Comparison of ENCODE assay signal across 9 mouse cellular contexts in the genomic region with DNA sequence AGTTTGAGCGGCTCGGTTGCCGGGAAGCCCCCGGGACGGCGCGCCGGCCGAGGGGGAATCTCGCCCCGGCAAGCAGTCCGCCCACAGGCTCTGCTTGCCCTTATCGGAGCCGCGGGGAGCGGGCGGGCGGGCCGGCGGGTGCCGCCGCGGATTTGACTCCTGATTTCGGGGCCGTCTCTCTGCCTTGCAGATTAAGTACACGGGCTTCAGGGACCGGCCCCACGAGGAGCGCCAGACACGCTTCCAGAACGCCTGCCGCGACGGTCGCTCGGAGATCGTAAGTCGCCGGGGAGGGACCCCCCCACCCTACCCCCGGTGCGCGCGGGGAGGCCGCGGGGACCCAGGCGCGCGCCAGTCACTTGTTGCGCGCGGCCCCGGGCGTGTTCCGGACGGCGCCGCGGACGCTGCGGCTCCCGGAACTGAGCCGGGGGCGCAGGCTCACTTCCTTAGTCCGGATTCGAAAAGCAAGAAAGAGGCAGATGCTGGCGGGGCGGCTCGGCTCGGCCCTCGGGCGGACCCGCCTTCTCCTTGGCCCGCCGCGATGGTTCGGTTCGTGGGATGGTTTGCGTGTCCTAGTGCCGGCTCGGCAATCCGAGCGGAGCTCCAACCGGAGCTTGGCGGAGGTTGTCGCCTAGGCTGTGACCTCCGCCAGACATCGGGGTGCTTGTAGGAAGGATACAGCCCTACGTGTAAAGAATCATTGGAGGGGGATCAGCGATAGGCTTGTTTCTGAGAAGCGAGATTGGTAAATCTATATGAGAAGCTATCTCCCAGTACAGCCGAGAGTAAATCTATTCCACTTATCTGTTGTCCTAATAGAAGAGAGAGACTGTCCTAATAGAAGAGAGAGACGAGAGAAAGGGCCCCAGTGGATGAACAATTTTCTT. TPM values are rescaled to one million over a fixed set of nuclear protein-coding genes. Genes with fewer than 3 reads are reported as not detected.
DNase-seq lines count a peak whose midpoint lies in the region; ATAC-seq and TF ChIP-seq lines count a peak whose summit lies in the region.
"Had no signal": no experiment of that assay in that cellular context is flagged by ENCODE, and none has a peak within 500 bp of the region (broad histone marks: within the 10 kb centered on the region; RNA-seq: fewer than 3 reads in every experiment).

No protein-coding gene starts in this region.

- peak overlapping the region; percentile 74 for H3K4me2 ChIP-seq in forebrain, postnatal 0 days (ENCODE audit: low read depth)

- no peak for TF ChIP-seq CTCF in E14TG2a.4 (conservative IDR thresholded peaks at IDR 0.05; ENCODE audit: low read length)
- TF ChIP-seq CTCF in brain, embryonic 14.5 days (IDR thresholded peaks at IDR 0.05; ENCODE audit: borderline replicate concordance, extremely low read depth, insufficient read depth, insufficient read length): no peak
- no peak for TF ChIP-seq CTCF in forebrain, postnatal 0 days (IDR thresholded peaks at IDR 0.05; ENCODE audit: low read depth)

- H3K4me1 ChIP-seq in E14TG2a.4 (replicated peaks; ENCODE audit: low read depth, low read length): peaks cover 20% of the 10 kb centered on the region
- H3K4me1 ChIP-seq in forebrain, postnatal 0 days (ENCODE audit: insufficient read depth): no peaks in the 10 kb centered on the region

- H3K9me3 ChIP-seq in E14TG2a.4 (ENCODE audit: low read length): no peaks in the 10 kb centered on the region
- no peaks in the 10 kb centered on the region for H3K9me3 ChIP-seq in forebrain, postnatal 0 days (ENCODE audit: low read length)

- TF ChIP-seq POLR2A in brain, embryonic 14.5 days (IDR thresholded peaks at IDR 0.05; ENCODE audit: borderline replicate concordance, extremely low read depth, insufficient read depth, insufficient read length, poor library complexity, severe bottlenecking): 0 out of 2 replicates have a peak, but pooled peaks have one; percentile 25

- peak overlapping the region; percentile 89 for H3K4me3 ChIP-seq in E14TG2a.4 (replicated peaks; ENCODE audit: low read length)
- peak overlapping the region; percentile 97 for H3K4me3 ChIP-seq in forebrain, postnatal 0 days (ENCODE audit: low read depth, low read length)

- peaks cover 14% of the 10 kb centered on the region; the same call in 1 of the 2 replicates for H3K27me3 ChIP-seq in E14TG2a.4 (ENCODE audit: insufficient read depth, low read length)
- H3K27me3 ChIP-seq in forebrain, postnatal 0 days (ENCODE audit: insufficient read depth, low read length): no peaks in the 10 kb centered on the region

- WGBS in forebrain, postnatal 0 days: under 1% methylated on average over 92 of the region's 92 CpGs

- H3K36me3 ChIP-seq in E14TG2a.4 (ENCODE audit: insufficient read depth, low read length): peaks cover 6% of the 10 kb centered on the region
- no peaks in the 10 kb centered on the region for H3K36me3 ChIP-seq in forebrain, postnatal 0 days (ENCODE audit: insufficient read depth)

- H3K27ac ChIP-seq in forebrain, postnatal 0 days (ENCODE audit: low read depth, low read length): peak overlapping the region; percentile 88

- ATAC-seq in forebrain, postnatal 0 days: peak; percentile 41

- H3K9ac ChIP-seq in forebrain, postnatal 0 days: peak overlapping the region; percentile 77

- DNase-seq in brain, embryonic 14.5 days (ENCODE audit: low read depth): peak; percentile 72
- peak; percentile 66 for DNase-seq in forebrain, postnatal 0 days
- DNase-seq in heart, postnatal 4 days: peak; percentile 72
- DNase-seq in layer of hippocampus, postnatal 10 days (ENCODE audit: low spot score in 2 of 2): peak; percentile 57 to 66
- DNase-seq in lung, postnatal 14 days: peak; percentile 71
- peak; percentile 25 for DNase-seq in retina, adult 2 months (ENCODE audit: low read depth, low spot score)
- peak; percentile 80 for DNase-seq in thymus, postnatal 14 days

RNA-seq across cellular contexts. Expression of a gene that starts 0.9 kb away (rescaled TPM):
- 26.5 and 31.9 TPM in 2 replicates for polyA plus RNA-seq in brain, embryonic 14.5 days (2012; rRNA removed)
- 56.4 and 65.6 TPM in 2 replicates for total RNA-seq in forebrain, postnatal 0 days (2014; rRNA removed)
- polyA plus RNA-seq in forebrain, postnatal 0 days (2015; fragmentation: Nextera tagmentation; extraction: Ambion mirVana): 23.5 and 29.9 TPM in 2 replicates
- 10 to 100 TPM; 44.7 to 46.9 TPM for total RNA-seq in heart, postnatal 4 days (2021)
- total RNA-seq in layer of hippocampus, postnatal 10 days (2021): 10 to 100 TPM; 32.1 to 35.7 TPM

RNA-seq across cellular contexts. Expression of a gene that starts 39.8 kb away (rescaled TPM):
- polyA plus RNA-seq in brain, embryonic 14.5 days (2012; rRNA removed): 0.04 TPM in 1 of 2 replicates, not detected in the other
- total RNA-seq in forebrain, postnatal 0 days (2014; rRNA removed): 0.10 TPM in 1 of 2 replicates, not detected in the other
- polyA plus RNA-seq in forebrain, postnatal 0 days (2015; fragmentation: Nextera tagmentation; extraction: Ambion mirVana): 0.05 TPM in 1 of 2 replicates, not detected in the other
- not detected for total RNA-seq in heart, postnatal 4 days (2021)
- not detected for total RNA-seq in layer of hippocampus, postnatal 10 days (2021)
- total RNA-seq: hematopoietic stem cell, adult 5-6 weeks had no signal

RNA-seq across cellular contexts. Expression of a gene that starts 53.6 kb away (rescaled TPM):
- 33.4 and 40.5 TPM in 2 replicates for polyA plus RNA-seq in brain, embryonic 14.5 days (2012; rRNA removed)
- 37.1 and 40.7 TPM in 2 replicates for total RNA-seq in forebrain, postnatal 0 days (2014; rRNA removed)
- polyA plus RNA-seq in forebrain, postnatal 0 days (2015; fragmentation: Nextera tagmentation; extraction: Ambion mirVana): 22.0 and 25.5 TPM in 2 replicates
- 10 to 100 TPM; 14.3 to 16.7 TPM for total RNA-seq in heart, postnatal 4 days (2021)
- 10 to 100 TPM; 24.5 to 26.6 TPM for total RNA-seq in layer of hippocampus, postnatal 10 days (2021)

Comparison
In these comparisons a context has a peak if more than half of its experiments do, and no peak if none do; other contexts are left out.
1. Peak in every context shown above with its lines: DNase-seq, ATAC-seq, H3K4me3 ChIP-seq and H3K27ac ChIP-seq.
2. DNase-seq: peak in every context shown above with its lines; median percentile 80 in thymus, postnatal 14 days; 72 in brain, embryonic 14.5 days; 72 in heart, postnatal 4 days; 71 in lung, postnatal 14 days; 66 in forebrain, postnatal 0 days; 62 in layer of hippocampus, postnatal 10 days; 25 in retina, adult 2 months.